Mouse (Mus musculus): ENCODE data around the gene Cyp4x1.

DNA sequence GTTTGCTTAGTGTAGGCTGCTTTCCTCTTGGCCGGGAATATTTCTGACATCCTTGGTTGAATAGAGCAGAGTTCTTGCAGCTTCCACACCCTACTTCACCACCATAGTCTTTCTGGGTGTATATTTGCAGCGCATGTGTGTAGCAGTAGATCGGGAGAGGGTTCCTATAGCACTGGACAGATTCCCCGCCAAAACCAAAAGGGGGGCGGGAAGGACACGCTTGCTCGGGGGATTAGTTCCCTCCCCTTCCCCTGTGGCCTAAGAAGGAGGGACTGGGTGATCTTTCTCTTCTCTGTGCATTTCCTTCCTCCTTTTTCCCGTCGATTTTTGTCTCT lies 71.6 kb downstream of the Cyp4x1 start:
- TF ChIP-seq CTCF (IDR thresholded peaks at IDR 0.05; ENCODE audit: low read depth, low read length) (no peak), POLR2A (IDR thresholded peaks at IDR 0.05; ENCODE audit: borderline replicate concordance, low read depth, low read length) (no peak)
